Mouse (Mus musculus) neural tube, embryonic 12.5 days (tissue): ENCODE data around the gene Cideb. TPM values are rescaled to one million over a fixed set of nuclear protein-coding genes. Genes with fewer than 3 reads are reported as not detected.
"Not testable (repeated sequence)": the region's sequence is repeated elsewhere in the genome, so short reads cannot be mapped to it uniquely, and the experiment has no call there.

Source experiments
- ATAC-seq: fragments of 200-750 bp; cut with Nextera tagmentation; 2 replicates; pipeline ENCODE4 v1.8.0; 2017; ENCODE audit warnings: low read depth, mild to moderate bottlenecking, moderate TSS enrichment, moderate library complexity; ENCODE audit not compliant: low FRiP score
- H3K27ac ChIP-seq: fragments of 300-500 bp; sonication (generic); 2 replicates; pipeline ENCODE4 v1.5.1; 2016
- H3K27me3 ChIP-seq: fragments of 300-500 bp; sonication (generic); replicated peaks from 2 replicates; pipeline ENCODE4 v1.6.1; 2016; ENCODE audit warnings: mild to moderate bottlenecking
- H3K36me3 ChIP-seq: fragments of 300-500 bp; sonication (generic); 2 replicates; pipeline ENCODE4 v1.6.1; 2016; ENCODE audit warnings: mild to moderate bottlenecking
- H3K4me1 ChIP-seq: fragments of 300-500 bp; sonication (generic); 2 replicates; pipeline ENCODE4 v1.6.1; 2016
- H3K4me2 ChIP-seq: fragments of 300-500 bp; sonication (generic); replicated peaks from 2 replicates; pipeline ENCODE4 v1.6.1; 2016; ENCODE audit warnings: mild to moderate bottlenecking
- H3K4me3 ChIP-seq: fragments of 300-500 bp; sonication (generic); 2 replicates; pipeline ENCODE4 v1.5.1; 2016
- H3K9ac ChIP-seq: fragments of 300-500 bp; sonication (generic); 2 replicates; pipeline ENCODE4 v1.6.1; 2016; ENCODE audit warnings: mild to moderate bottlenecking
- H3K9me3 ChIP-seq: fragments of 300-500 bp; sonication (generic); 2 replicates; pipeline ENCODE4 v1.6.1; 2016; ENCODE audit warnings: mild to moderate bottlenecking
- WGBS: fragments of 180-500 bp; shearing (Covaris S2); methylation state at CpG from one replicate; pipeline ENCODE4 v1.1.7; 2016; 5-methylcytosine and 5-hydroxymethylcytosine counted together
- polyA plus RNA-seq: library from polyadenylated mRNA; unstranded; fragments of >200 nt; fragmentation: Nextera tagmentation; extraction: Ambion mirVana; gene quantifications from 2 replicates; pipeline ENCODE4 v1.2.1, GENCODE M21; 2016

Gene Cideb
- polyA plus RNA-seq, 1 experiment from 2014 or later: 0.30 TPM

DNA sequence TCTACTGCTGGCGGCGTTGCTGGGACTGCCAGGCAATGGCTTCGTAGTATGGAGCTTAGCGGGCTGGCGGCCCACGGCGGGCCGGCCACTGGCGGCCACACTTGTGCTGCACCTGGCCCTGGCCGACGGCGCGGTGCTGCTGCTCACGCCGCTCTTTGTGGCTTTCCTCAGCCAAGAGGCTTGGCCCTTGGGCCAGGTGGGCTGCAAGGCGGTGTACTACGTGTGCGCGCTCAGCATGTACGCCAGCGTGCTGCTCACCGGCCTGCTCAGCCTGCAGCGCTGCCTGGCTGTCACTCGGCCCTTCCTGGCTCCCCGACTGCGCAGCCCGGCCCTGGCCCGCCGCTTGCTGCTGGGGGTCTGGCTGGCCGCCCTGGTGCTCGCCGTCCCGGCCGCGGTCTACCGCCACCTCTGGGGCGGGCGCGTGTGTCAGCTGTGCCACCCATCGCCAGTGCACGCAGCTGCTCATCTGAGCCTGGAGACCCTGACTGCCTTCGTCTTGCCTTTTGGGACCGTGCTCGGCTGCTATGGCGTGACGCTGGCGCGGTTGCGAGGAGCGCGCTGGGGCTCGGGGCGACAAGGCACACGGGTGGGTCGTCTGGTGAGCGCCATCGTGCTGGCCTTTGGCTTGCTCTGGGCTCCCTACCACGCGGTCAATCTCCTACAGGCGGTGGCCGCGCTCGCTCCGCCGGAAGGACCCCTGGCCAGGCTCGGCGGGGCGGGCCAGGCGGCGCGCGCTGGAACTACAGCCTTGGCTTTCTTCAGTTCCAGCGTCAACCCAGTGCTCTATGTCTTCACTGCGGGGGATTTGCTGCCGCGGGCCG, 4.0 kb upstream of the Cideb start:
- Histone ChIP-seq H3K4me2 (peak overlapping the region; percentile 86), H3K9me3 (no peaks in the 10 kb centered on the region), H3K27me3 (peaks cover 63% of the 10 kb centered on the region), H3K9ac (peak overlapping the region; percentile 64), H3K4me3 (peak overlapping the region; percentile 52), H3K36me3 (no peaks in the 10 kb centered on the region), H3K27ac (no peak overlapping the region), H3K4me1 (peaks cover 7% of the 10 kb centered on the region; the same call in 1 of the 2 replicates)
- ATAC-seq: peak; percentile 71
- WGBS: 1% methylated on average over 77 of the region's 77 CpGs

DNA sequence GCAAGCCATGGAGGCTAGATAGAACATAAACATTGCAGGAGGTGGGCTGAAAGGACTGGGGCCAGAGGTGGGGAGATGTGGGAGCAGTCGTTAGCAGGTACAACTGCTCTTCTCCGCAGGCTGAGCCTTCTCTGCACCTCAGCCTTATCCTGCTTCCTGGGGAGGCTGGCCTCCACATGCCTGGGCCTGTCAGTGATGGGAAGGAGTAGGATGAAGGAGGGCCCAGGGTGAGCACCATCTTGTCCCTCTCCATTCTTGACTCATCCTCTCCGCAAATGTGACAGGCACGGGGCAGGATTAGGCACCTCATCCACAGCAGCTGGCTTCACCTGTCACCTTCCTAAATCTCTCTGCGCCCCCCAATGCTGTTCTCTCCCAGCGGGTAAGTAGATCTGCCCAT, 2.9 kb upstream of the Cideb start, which contains the start of gene Ltb4r2:
TSS of gene Ltb4r2 (plus strand) at position 266 of the 400 bp plus-strand sequence.
- WGBS: 69% methylated on average over 6 of the region's 6 CpGs
- no peak within 1 kb of the TSS for H3K27ac ChIP-seq
- ATAC-seq: no peak
- peak within 1 kb of the TSS; percentile 52 for H3K4me3 ChIP-seq
- peaks cover 7% of the 10 kb centered on the region; the same call in 1 of the 2 replicates for H3K4me1 ChIP-seq
- H3K9ac ChIP-seq: peak within 1 kb of the TSS; percentile 64
- peak within 1 kb of the TSS; percentile 86 for H3K4me2 ChIP-seq
- H3K9me3 ChIP-seq: no peaks in the 10 kb centered on the region
- H3K27me3 ChIP-seq: peaks cover 55% of the 10 kb centered on the region
- H3K36me3 ChIP-seq: peaks cover 4% of the 10 kb centered on the region

- not testable (repeated sequence) for H3K9ac ChIP-seq, H3K4me1 ChIP-seq, H3K4me3 ChIP-seq, H3K9me3 ChIP-seq, H3K27ac ChIP-seq
- WGBS: 3% methylated on average over 6 of the region's 6 CpGs
- Histone ChIP-seq H3K4me2 (peak overlapping the region; percentile 40), H3K36me3 (peaks cover 14% of the 10 kb centered on the region), H3K27me3 (peaks cover 47% of the 10 kb centered on the region)
- ATAC-seq: peak; percentile 12
Measured at GRCm38 (mm10) chr14:55760156-55760555, 1.9 kb upstream of the Cideb start.

GRCm38 (mm10) chr14:55757566-55757965, 692 bp downstream of the Cideb start:
- Histone ChIP-seq H3K36me3 (peaks cover 40% of the 10 kb centered on the region), H3K9ac (no peak overlapping the region), H3K27ac (no peak overlapping the region), H3K4me3 (no peak overlapping the region), H3K4me2 (no peak overlapping the region), H3K27me3 (peaks cover 22% of the 10 kb centered on the region), H3K4me1 (peaks cover 7% of the 10 kb centered on the region; the same call in 1 of the 2 replicates), H3K9me3 (no peaks in the 10 kb centered on the region)
- no peak for ATAC-seq
- 84% methylated on average over 6 of the region's 6 CpGs for WGBS

GRCm38 (mm10) chr14:55747051-55747847, 11.0 kb downstream of the Cideb start:
- no peak for ATAC-seq
- Histone ChIP-seq H3K9me3 (no peaks in the 10 kb centered on the region), H3K4me3 (no peak overlapping the region), H3K9ac (no peak overlapping the region), H3K27me3 (no peaks in the 10 kb centered on the region), H3K4me1 (peaks cover 26% of the 10 kb centered on the region), H3K36me3 (peaks cover 38% of the 10 kb centered on the region), H3K4me2 (peak overlapping the region; percentile 98), H3K27ac (no peak overlapping the region)
- WGBS: 92% methylated on average over 10 of the region's 10 CpGs

GRCm38 (mm10) chr14:55745861-55746237, 12.4 kb downstream of the Cideb start:
- peak overlapping the region; percentile 98 for H3K4me2 ChIP-seq
- no peak; the same call in 1 of the 2 replicates for ATAC-seq
- peak overlapping the region; percentile 80 for H3K9ac ChIP-seq
- peak overlapping the region; percentile 32; the same call in 1 of the 2 replicates for H3K27ac ChIP-seq
- peaks cover 26% of the 10 kb centered on the region for H3K4me1 ChIP-seq
- H3K27me3 ChIP-seq: no peaks in the 10 kb centered on the region
- peaks cover 32% of the 10 kb centered on the region for H3K36me3 ChIP-seq
- H3K4me3 ChIP-seq: peak overlapping the region; percentile 84
- under 1% methylated on average over 31 of the region's 31 CpGs for WGBS
- H3K9me3 ChIP-seq: no peaks in the 10 kb centered on the region

GRCm38 (mm10) chr14:55745180-55745860, 12.9 kb downstream of the Cideb start, which contains the start of the genes Dhrs1 and Nop9:
TSS of gene Dhrs1 (minus strand) at chr14:55745690.
TSS of gene Nop9 (plus strand) at chr14:55745693.
- Histone ChIP-seq H3K4me3 (peak within 1 kb of the TSS; percentile 84), H3K36me3 (peaks cover 32% of the 10 kb centered on the region), H3K4me1 (peaks cover 26% of the 10 kb centered on the region), H3K27ac (peak within 1 kb of the TSS; percentile 32; the same call in 1 of the 2 replicates), H3K27me3 (no peaks in the 10 kb centered on the region), H3K4me2 (peak within 1 kb of the TSS; percentile 98), H3K9ac (peak within 1 kb of the TSS; percentile 80), H3K9me3 (no peaks in the 10 kb centered on the region)
- 2% methylated on average over 48 of the region's 48 CpGs for WGBS
- peak; percentile 91 for ATAC-seq

GRCm38 (mm10) chr14:55743711-55744110, 14.5 kb downstream of the Cideb start:
- Histone ChIP-seq H3K9ac (no peak overlapping the region), H3K9me3 (no peaks in the 10 kb centered on the region), H3K27me3 (no peaks in the 10 kb centered on the region), H3K4me2 (peak overlapping the region; percentile 98), H3K4me3 (no peak overlapping the region), H3K36me3 (peaks cover 36% of the 10 kb centered on the region), H3K27ac (no peak overlapping the region), H3K4me1 (peaks cover 26% of the 10 kb centered on the region)
- 26% methylated on average over 10 of the region's 10 CpGs for WGBS
- ATAC-seq: peak; percentile 44

DNA sequence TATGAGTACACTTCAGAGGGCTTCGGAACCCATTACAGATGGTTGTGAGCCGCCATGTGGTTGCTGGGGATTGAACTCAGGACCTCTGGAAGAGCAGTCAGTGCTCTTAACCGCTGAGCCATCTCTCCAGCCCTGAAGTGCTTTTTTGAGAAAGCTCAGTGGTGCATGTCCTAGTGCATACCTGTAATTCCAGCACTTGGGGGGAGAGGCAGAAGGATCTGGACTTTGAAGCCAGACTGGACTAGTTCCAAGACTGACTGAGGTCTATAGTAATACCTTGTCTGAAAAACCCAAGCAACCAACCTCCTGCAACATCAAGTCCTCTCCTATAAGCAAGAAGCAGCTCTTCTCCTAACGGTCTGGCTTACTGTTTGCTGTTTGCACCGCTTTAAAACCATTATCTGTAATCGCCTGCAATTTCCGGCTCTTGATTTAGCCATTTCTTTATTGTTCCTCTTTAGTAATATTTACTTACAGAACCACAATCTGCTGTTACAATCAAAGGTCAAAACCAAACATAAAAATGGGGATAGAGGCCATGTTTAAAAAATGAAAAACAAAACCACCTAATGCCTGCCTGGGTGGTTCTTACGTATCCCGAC, 21.1 kb downstream of the Cideb start:
- Histone ChIP-seq H3K36me3 (peaks cover 32% of the 10 kb centered on the region), H3K9me3 (no peaks in the 10 kb centered on the region), H3K4me1 (no peaks in the 10 kb centered on the region), H3K4me3 (no peak overlapping the region), H3K9ac (no peak overlapping the region), H3K27me3 (no peaks in the 10 kb centered on the region), H3K4me2 (no peak overlapping the region), H3K27ac (no peak overlapping the region)
- WGBS: 89% methylated on average over 9 of the region's 9 CpGs
- ATAC-seq: no peak

DNA sequence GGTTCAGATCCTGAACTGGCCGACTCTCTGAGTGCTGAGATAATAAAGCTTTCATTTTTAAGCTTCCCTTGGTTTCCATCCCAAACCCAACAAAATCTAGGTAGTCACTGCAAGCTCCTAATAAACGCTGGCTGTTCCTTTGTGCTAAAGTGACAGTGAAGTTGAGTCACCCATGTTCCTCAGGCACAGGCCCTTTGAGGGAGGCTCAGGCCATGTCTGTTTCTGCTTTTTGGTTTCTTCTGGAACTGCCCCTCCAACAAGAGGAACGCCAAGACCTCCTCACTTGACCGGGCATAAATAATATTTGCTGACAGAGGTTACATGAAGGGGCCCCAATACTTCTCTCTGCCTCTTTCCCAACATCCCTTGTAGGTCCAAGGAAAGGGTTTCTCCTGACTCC, 22.5 kb downstream of the Cideb start:
- Histone ChIP-seq H3K4me1 (no peaks in the 10 kb centered on the region), H3K36me3 (peaks cover 24% of the 10 kb centered on the region), H3K27ac (no peak overlapping the region), H3K27me3 (no peaks in the 10 kb centered on the region), H3K4me2 (no peak overlapping the region), H3K4me3 (no peak overlapping the region), H3K9ac (no peak overlapping the region), H3K9me3 (no peaks in the 10 kb centered on the region)
- no peak for ATAC-seq
- 87% methylated on average over 4 of the region's 4 CpGs for WGBS

DNA sequence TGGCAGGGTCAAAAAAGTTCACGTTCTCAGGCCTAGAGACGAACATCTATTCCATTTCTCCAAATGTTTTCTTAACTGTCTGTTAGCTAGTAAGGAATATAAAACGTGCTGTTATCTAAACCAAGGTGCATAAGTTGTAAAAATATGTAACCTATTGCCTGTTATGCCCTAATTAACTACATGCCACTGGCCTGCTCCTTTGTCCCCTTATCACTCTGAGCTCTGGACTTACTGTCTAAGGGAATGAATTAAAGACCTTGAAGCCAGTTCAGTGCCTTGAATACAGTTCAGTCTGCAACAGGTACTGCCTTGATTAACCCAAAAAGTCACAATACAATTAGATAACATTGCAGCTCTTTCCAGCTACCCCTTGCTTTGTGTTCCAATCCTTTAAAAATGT, 22.9 kb downstream of the Cideb start:
- Histone ChIP-seq H3K4me2 (no peak overlapping the region), H3K4me3 (no peak overlapping the region), H3K27ac (no peak overlapping the region), H3K27me3 (no peaks in the 10 kb centered on the region), H3K4me1 (no peaks in the 10 kb centered on the region), H3K9ac (no peak overlapping the region), H3K9me3 (no peaks in the 10 kb centered on the region), H3K36me3 (peaks cover 20% of the 10 kb centered on the region)
- no peak for ATAC-seq
- 77% methylated on average over 3 of the region's 3 CpGs for WGBS
